21 mouse cellular contexts compared by ENCODE assay signal in genomic region chr11:31906499-31906898, GRCm38 (mm10). TPM values are rescaled to one million over a fixed set of nuclear protein-coding genes. Genes with fewer than 3 reads are reported as not detected.
A peak's percentile ranks its signal among the peaks of the same experiment; 100 is the strongest.
DNase-seq lines count a peak whose midpoint lies in the region; ATAC-seq and TF ChIP-seq lines count a peak whose summit lies in the region.
"Had no signal": no experiment of that assay in that cellular context is flagged by ENCODE, and none has a peak within 500 bp of the region (broad histone marks: within the 10 kb centered on the region; RNA-seq: fewer than 3 reads in every experiment).

No protein-coding gene starts in this region.

- H3K36me3 ChIP-seq in heart, postnatal 0 days (replicated peaks; ENCODE audit: control insufficient read depth, insufficient read depth, low read length), result no peaks in the 10 kb centered on the region
- no peaks in the 10 kb centered on the region for H3K36me3 ChIP-seq in heart, embryonic 10.5 days
- peaks cover 63% of the 10 kb centered on the region for H3K36me3 ChIP-seq in liver, embryonic 12.5 days
- H3K36me3 ChIP-seq: embryonic facial prominence, embryonic 13.5 days; limb, embryonic 12.5 days; neural tube, embryonic 12.5 days had no signal

- no peak overlapping the region for H3K9ac ChIP-seq in heart, postnatal 0 days (replicated peaks; ENCODE audit: low read depth, low read length)
- H3K9ac ChIP-seq in liver, embryonic 12.5 days, result no peak overlapping the region
- H3K9ac ChIP-seq: embryonic facial prominence, embryonic 13.5 days; limb, embryonic 12.5 days; neural tube, embryonic 12.5 days had no signal

- no peak for ATAC-seq in heart, postnatal 0 days (ENCODE audit: insufficient read depth, low read depth)
- ATAC-seq in liver, embryonic 12.5 days, result no peak
- ATAC-seq: CD4-positive, CD25-positive, alpha-beta regulatory T cell, adult 4 months had no signal

- H3K4me3 ChIP-seq in heart, postnatal 0 days (ENCODE audit: low read depth, low read length), result no peak overlapping the region
- no peak overlapping the region for H3K4me3 ChIP-seq in heart, embryonic 10.5 days
- H3K4me3 ChIP-seq in liver, embryonic 12.5 days, result no peak overlapping the region
- H3K4me3 ChIP-seq: embryonic facial prominence, embryonic 13.5 days; limb, embryonic 12.5 days; neural tube, embryonic 12.5 days had no signal

- TF ChIP-seq CTCF in heart, postnatal 0 days (IDR thresholded peaks at IDR 0.05; ENCODE audit: low read depth), result no peak

- H3K4me1 ChIP-seq in heart, postnatal 0 days (ENCODE audit: control insufficient read depth, insufficient read depth), result peaks cover 43% of the 10 kb centered on the region
- H3K4me1 ChIP-seq in heart, embryonic 10.5 days, result peaks cover 28% of the 10 kb centered on the region
- H3K4me1 ChIP-seq in liver, embryonic 12.5 days, result peaks cover 37% of the 10 kb centered on the region
- H3K4me1 ChIP-seq: embryonic facial prominence, embryonic 13.5 days; limb, embryonic 12.5 days; neural tube, embryonic 12.5 days had no signal

- no peak overlapping the region for H3K4me2 ChIP-seq in heart, postnatal 0 days (ENCODE audit: low read depth, low read length)
- no peak overlapping the region for H3K4me2 ChIP-seq in liver, embryonic 12.5 days
- H3K4me2 ChIP-seq: embryonic facial prominence, embryonic 13.5 days; limb, embryonic 12.5 days; neural tube, embryonic 12.5 days had no signal

- peak overlapping the region; percentile 59 for H3K27ac ChIP-seq in heart, postnatal 0 days (ENCODE audit: low read depth)
- no peak overlapping the region for H3K27ac ChIP-seq in heart, embryonic 10.5 days
- H3K27ac ChIP-seq in liver, embryonic 12.5 days, result 0 out of 2 replicates have a peak overlapping the region, but pooled peaks have one; percentile 26
- H3K27ac ChIP-seq: embryonic facial prominence, embryonic 13.5 days; limb, embryonic 12.5 days; neural tube, embryonic 12.5 days; stomach, postnatal 0 days had no signal

- H3K9me3 ChIP-seq in heart, postnatal 0 days (replicated peaks; ENCODE audit: control insufficient read depth, low read length), result no peaks in the 10 kb centered on the region
- no peaks in the 10 kb centered on the region for H3K9me3 ChIP-seq in heart, embryonic 10.5 days
- H3K9me3 ChIP-seq in liver, embryonic 12.5 days (replicated peaks), result no peaks in the 10 kb centered on the region
- H3K9me3 ChIP-seq: embryonic facial prominence, embryonic 13.5 days; limb, embryonic 12.5 days; neural tube, embryonic 12.5 days had no signal

- H3K27me3 ChIP-seq in heart, postnatal 0 days (ENCODE audit: control insufficient read depth, insufficient read depth, low read length), result no peaks in the 10 kb centered on the region
- no peaks in the 10 kb centered on the region for H3K27me3 ChIP-seq in heart, embryonic 10.5 days (ENCODE audit: insufficient read depth, poor library complexity, severe bottlenecking)
- no peaks in the 10 kb centered on the region for H3K27me3 ChIP-seq in liver, embryonic 12.5 days (replicated peaks)
- H3K27me3 ChIP-seq: embryonic facial prominence, embryonic 13.5 days; limb, embryonic 12.5 days; neural tube, embryonic 12.5 days had no signal

- TF ChIP-seq EP300 in heart, postnatal 0 days (IDR thresholded peaks at IDR 0.05; ENCODE audit: low read depth), result no peak

- DNase-seq in heart, postnatal 0 days (ENCODE audit: low spot score), result no peak
- DNase-seq in heart, embryonic 10.5 days (ENCODE audit: low spot score), result no peak
- DNase-seq in liver, result no peak
- peak; percentile 34 for DNase-seq in gastrocnemius, postnatal 25 days
- DNase-seq in skeletal muscle tissue, adult 2 months (ENCODE audit: low read depth, low spot score), result peak; percentile 53
- DNase-seq in thymus, postnatal 0 days (ENCODE audit: low spot score), result no peak
- no peak for DNase-seq in spleen, postnatal 14 days (ENCODE audit: low spot score in 2 of 2)
- DNase-seq: adrenal gland, postnatal 10 days; cerebellum, adult 8-10 months; spleen, adult 18-20 months; thymus, postnatal 4 days had no signal

RNA-seq across cellular contexts. Expression of gene Cpeb4, which starts 34.5 kb away (rescaled TPM):
- 30.2 and 39.6 TPM in 2 replicates for total RNA-seq in heart, postnatal 0 days (2014; rRNA removed; ENCODE audit: low replicate concordance)
- polyA plus RNA-seq in heart, postnatal 0 days (2015; fragmentation: Nextera tagmentation; extraction: Ambion mirVana), result 6.5 and 7.2 TPM in 2 replicates
- polyA plus RNA-seq in heart, embryonic 10.5 days (2016; fragmentation: Nextera tagmentation; extraction: Ambion mirVana), result 5.4 and 8.3 TPM in 2 replicates
- 21.5 and 24.7 TPM in 2 replicates for polyA plus RNA-seq in liver, embryonic 12.5 days (2016; fragmentation: Nextera tagmentation; extraction: Ambion mirVana)
- 10 to 100 TPM; 65.3 to 91.5 TPM for total RNA-seq in gastrocnemius, postnatal 25 days (2021)
- 3.8 and 4.9 TPM in 2 replicates for polyA plus RNA-seq in thymus, postnatal 0 days (2015; fragmentation: Nextera tagmentation; extraction: Ambion mirVana)

RNA-seq across cellular contexts. Expression of gene 4930524B15Rik, which starts 58.9 kb away (rescaled TPM):
- total RNA-seq in heart, postnatal 0 days (2014; rRNA removed; ENCODE audit: low replicate concordance), result 1.5 TPM in 1 of 2 replicates, not detected in the other
- polyA plus RNA-seq in heart, postnatal 0 days (2015; fragmentation: Nextera tagmentation; extraction: Ambion mirVana), result 0.05 TPM in 1 of 2 replicates, not detected in the other
- 0.30 and 0.35 TPM in 2 replicates for polyA plus RNA-seq in heart, embryonic 10.5 days (2016; fragmentation: Nextera tagmentation; extraction: Ambion mirVana)
- polyA plus RNA-seq in liver, embryonic 12.5 days (2016; fragmentation: Nextera tagmentation; extraction: Ambion mirVana), result not detected in 2 replicates
- not detected for total RNA-seq in gastrocnemius, postnatal 25 days (2021)
- polyA plus RNA-seq in thymus, postnatal 0 days (2015; fragmentation: Nextera tagmentation; extraction: Ambion mirVana), result 0.09 TPM in 1 of 2 replicates, not detected in the other
- total RNA-seq: adrenal gland, postnatal 10 days; heart, postnatal 25 days; megakaryocyte, adult 5-6 weeks; midbrain, postnatal 0 days had no signal
- polyA plus RNA-seq: CD4-positive, CD25-positive, alpha-beta regulatory T cell, adult 4 months; limb, embryonic 12.5 days; lung, embryonic 16.5 days had no signal

Comparison
In these comparisons a context has a peak if more than half of its experiments do, and no peak if none do; other contexts are left out.
1. DNase-seq: peak in gastrocnemius, postnatal 25 days (single experiment) and skeletal muscle tissue, adult 2 months (single experiment); none in heart, postnatal 0 days (single experiment), heart, embryonic 10.5 days (single experiment), liver (single experiment), thymus, postnatal 0 days (single experiment) and spleen, postnatal 14 days (0 of 2).